Mouse (Mus musculus) cerebellum, adult 11-12 months (tissue): Measurements from ENCODE around the gene Ppa1.
"Not testable (repeated sequence)": the region's sequence is repeated elsewhere in the genome, so short reads cannot be mapped to it uniquely, and the experiment has no call there.

ENCODE experiments used
- DNase-seq: peaks from one replicate; pipeline ENCODE4 v3.0.0; 2022

The Ppa1 gene

GRCm38 (mm10) chr10:61647790-61648736 is at the start of gene Ppa1:
TSS of gene Ppa1 (plus strand) at chr10:61648552.
- DNase-seq, result peak; percentile 88

GRCm38 (mm10) chr10:61599556-61600114 is 48.7 kb upstream of the Ppa1 start:
- DNase-seq, result no peak

- no peak for DNase-seq
Observed at GRCm38 (mm10) chr10:61602283-61603033, 45.9 kb upstream of the Ppa1 start.

- DNase-seq, result no peak
Observed at GRCm38 (mm10) chr10:61604376-61605065, 43.8 kb upstream of the Ppa1 start.

GRCm38 (mm10) chr10:61605381-61605780 is 43.0 kb upstream of the Ppa1 start:
- DNase-seq, result not testable (repeated sequence)

- DNase-seq, result no peak
Observed at GRCm38 (mm10) chr10:61605851-61606250, 42.5 kb upstream of the Ppa1 start.

GRCm38 (mm10) chr10:61608233-61608632 is 40.1 kb upstream of the Ppa1 start:
- DNase-seq, result no peak

GRCm38 (mm10) chr10:61610650-61611235 is 37.6 kb upstream of the Ppa1 start:
- DNase-seq, result no peak

- DNase-seq, result no peak
Observed at GRCm38 (mm10) chr10:61614311-61614710, 34.0 kb upstream of the Ppa1 start.

- no peak for DNase-seq
Observed at GRCm38 (mm10) chr10:61618528-61618927, 29.8 kb upstream of the Ppa1 start.

GRCm38 (mm10) chr10:61621681-61622080 is 26.7 kb upstream of the Ppa1 start:
- no peak for DNase-seq

- not testable (repeated sequence) for DNase-seq
Observed at GRCm38 (mm10) chr10:61623874-61624273, 24.5 kb upstream of the Ppa1 start.

GRCm38 (mm10) chr10:61624771-61625170 is 23.6 kb upstream of the Ppa1 start:
- no peak for DNase-seq

- DNase-seq, result no peak
Observed at GRCm38 (mm10) chr10:61625381-61626257, 22.7 kb upstream of the Ppa1 start.

- DNase-seq, result no peak
Observed at GRCm38 (mm10) chr10:61626551-61626950, 21.8 kb upstream of the Ppa1 start.

- DNase-seq, result no peak
Observed at GRCm38 (mm10) chr10:61627195-61627937, 21.0 kb upstream of the Ppa1 start.

- DNase-seq, result no peak
Observed at GRCm38 (mm10) chr10:61627938-61628250, 20.5 kb upstream of the Ppa1 start.

GRCm38 (mm10) chr10:61632445-61632844 is 15.9 kb upstream of the Ppa1 start:
- DNase-seq, result no peak

GRCm38 (mm10) chr10:61637055-61637454 is 11.3 kb upstream of the Ppa1 start:
- DNase-seq, result no peak

GRCm38 (mm10) chr10:61640363-61640762 is 8.0 kb upstream of the Ppa1 start:
- no peak for DNase-seq

GRCm38 (mm10) chr10:61646557-61646956 is 1.8 kb upstream of the Ppa1 start:
- no peak for DNase-seq
